Mouse (Mus musculus): ENCODE measurements around the gene Scnn1a. TPM values are rescaled to one million over a fixed set of nuclear protein-coding genes. Genes with fewer than 3 reads are reported as not detected.

Gene Scnn1a
- polyA plus RNA-seq, 1 experiment from 2014 or later, result 16.9 TPM

- no peaks in the 10 kb centered on the region for H3K27me3 ChIP-seq (replicated peaks; ENCODE audit: control insufficient read depth, insufficient read depth, low read length)
- H3K4me3 ChIP-seq (ENCODE audit: low read depth, low read length), result no peak overlapping the region
- no peak overlapping the region for H3K4me2 ChIP-seq (replicated peaks; ENCODE audit: low read depth)
- H3K9me3 ChIP-seq (ENCODE audit: control insufficient read depth), result no peaks in the 10 kb centered on the region
- H3K27ac ChIP-seq (ENCODE audit: low read depth, low read length), result no peak overlapping the region
- no peaks in the 10 kb centered on the region for H3K4me1 ChIP-seq (replicated peaks; ENCODE audit: control insufficient read depth, insufficient read depth, low read length)
- TF ChIP-seq CTCF (IDR thresholded peaks at IDR 0.05; ENCODE audit: low read depth), result no peak
- no peak for ATAC-seq
- 68% methylated on average over 14 of the region's 14 CpGs for WGBS
- H3K36me3 ChIP-seq (ENCODE audit: control insufficient read depth, insufficient read depth), result no peaks in the 10 kb centered on the region
- no peak overlapping the region for H3K9ac ChIP-seq (ENCODE audit: low read depth, low read length)
These were observed 12.8 kb downstream of the Scnn1a start for GRCm38 (mm10) chr6:125333112-125333899.

GRCm38 (mm10) chr6:125334356-125334755, 13.9 kb downstream of the Scnn1a start:
- H3K9me3 ChIP-seq (ENCODE audit: control insufficient read depth), result no peaks in the 10 kb centered on the region
- 80% methylated on average over 2 of the region's 2 CpGs for WGBS
- H3K27ac ChIP-seq (ENCODE audit: low read depth, low read length), result no peak overlapping the region
- no peaks in the 10 kb centered on the region for H3K4me1 ChIP-seq (replicated peaks; ENCODE audit: control insufficient read depth, insufficient read depth, low read length)
- no peaks in the 10 kb centered on the region for H3K27me3 ChIP-seq (replicated peaks; ENCODE audit: control insufficient read depth, insufficient read depth, low read length)
- no peak overlapping the region for H3K9ac ChIP-seq (ENCODE audit: low read depth, low read length)
- H3K36me3 ChIP-seq (ENCODE audit: control insufficient read depth, insufficient read depth), result no peaks in the 10 kb centered on the region
- H3K4me2 ChIP-seq (replicated peaks; ENCODE audit: low read depth), result no peak overlapping the region
- TF ChIP-seq CTCF (IDR thresholded peaks at IDR 0.05; ENCODE audit: low read depth), result no peak
- H3K4me3 ChIP-seq (ENCODE audit: low read depth, low read length), result no peak overlapping the region
- ATAC-seq, result no peak

- 63% methylated on average over 9 of the region's 9 CpGs for WGBS
- no peaks in the 10 kb centered on the region for H3K27me3 ChIP-seq (replicated peaks; ENCODE audit: control insufficient read depth, insufficient read depth, low read length)
These were observed 18.6 kb downstream of the Scnn1a start for GRCm38 (mm10) chr6:125338791-125339660.

GRCm38 (mm10) chr6:125340244-125340643, 19.8 kb downstream of the Scnn1a start:
- Histone ChIP-seq H3K36me3 (ENCODE audit: control insufficient read depth, insufficient read depth) (no peaks in the 10 kb centered on the region), H3K9me3 (ENCODE audit: control insufficient read depth) (no peaks in the 10 kb centered on the region), H3K27me3 (replicated peaks; ENCODE audit: control insufficient read depth, insufficient read depth, low read length) (no peaks in the 10 kb centered on the region), H3K4me1 (replicated peaks; ENCODE audit: control insufficient read depth, insufficient read depth, low read length) (peaks cover 22% of the 10 kb centered on the region), H3K9ac (ENCODE audit: low read depth, low read length) (no peak overlapping the region), H3K4me3 (ENCODE audit: low read depth, low read length) (no peak overlapping the region), H3K4me2 (replicated peaks; ENCODE audit: low read depth) (no peak overlapping the region), H3K27ac (ENCODE audit: low read depth, low read length) (no peak overlapping the region; the same call in 1 of the 2 replicates)
- TF ChIP-seq CTCF (IDR thresholded peaks at IDR 0.05; ENCODE audit: low read depth), result no peak
- 40% methylated on average over 5 of the region's 5 CpGs for WGBS
- no peak for ATAC-seq

More at GRCm38 (mm10) chr6:125338791-125339660, 18.6 kb downstream of the Scnn1a start:
- Histone ChIP-seq H3K4me3 (ENCODE audit: low read depth, low read length) (no peak overlapping the region), H3K4me2 (replicated peaks; ENCODE audit: low read depth) (no peak overlapping the region), H3K4me1 (replicated peaks; ENCODE audit: control insufficient read depth, insufficient read depth, low read length) (peaks cover 12% of the 10 kb centered on the region; the same call in 1 of the 2 replicates), H3K27ac (ENCODE audit: low read depth, low read length) (no peak overlapping the region), H3K9ac (ENCODE audit: low read depth, low read length) (no peak overlapping the region), H3K36me3 (ENCODE audit: control insufficient read depth, insufficient read depth) (no peaks in the 10 kb centered on the region), H3K9me3 (ENCODE audit: control insufficient read depth) (no peaks in the 10 kb centered on the region)
- no peak for ATAC-seq
- no peak for TF ChIP-seq CTCF (IDR thresholded peaks at IDR 0.05; ENCODE audit: low read depth)

GRCm38 (mm10) chr6:125342198-125342597, 21.7 kb downstream of the Scnn1a start:
- H3K9me3 ChIP-seq (ENCODE audit: control insufficient read depth), result no peaks in the 10 kb centered on the region
- H3K4me3 ChIP-seq (ENCODE audit: low read depth, low read length), result no peak overlapping the region
- no peak for TF ChIP-seq CTCF (IDR thresholded peaks at IDR 0.05; ENCODE audit: low read depth)
- ATAC-seq, result no peak
- H3K9ac ChIP-seq (ENCODE audit: low read depth, low read length), result no peak overlapping the region
- peak overlapping the region; percentile 64 for H3K27ac ChIP-seq (ENCODE audit: low read depth, low read length)
- no peaks in the 10 kb centered on the region for H3K27me3 ChIP-seq (replicated peaks; ENCODE audit: control insufficient read depth, insufficient read depth, low read length)
- H3K36me3 ChIP-seq (ENCODE audit: control insufficient read depth, insufficient read depth), result no peaks in the 10 kb centered on the region
- peaks cover 22% of the 10 kb centered on the region for H3K4me1 ChIP-seq (replicated peaks; ENCODE audit: control insufficient read depth, insufficient read depth, low read length)
- peak overlapping the region; percentile 47 for H3K4me2 ChIP-seq (replicated peaks; ENCODE audit: low read depth)
- WGBS, result 53% methylated on average over 3 of the region's 3 CpGs

GRCm38 (mm10) chr6:125344084-125344483, 23.6 kb downstream of the Scnn1a start:
- no peak overlapping the region for H3K4me3 ChIP-seq (ENCODE audit: low read depth, low read length)
- ATAC-seq, result no peak
- H3K9me3 ChIP-seq (ENCODE audit: control insufficient read depth), result no peaks in the 10 kb centered on the region
- whole genome bisulfite sequencing, result 23% methylated on average over 8 of the region's 8 CpGs
- no peak for TF ChIP-seq CTCF (IDR thresholded peaks at IDR 0.05; ENCODE audit: low read depth)
- peak overlapping the region; percentile 64 for H3K27ac ChIP-seq (ENCODE audit: low read depth, low read length)
- H3K36me3 ChIP-seq (ENCODE audit: control insufficient read depth, insufficient read depth), result no peaks in the 10 kb centered on the region
- H3K9ac ChIP-seq (ENCODE audit: low read depth, low read length), result no peak overlapping the region
- no peaks in the 10 kb centered on the region for H3K27me3 ChIP-seq (replicated peaks; ENCODE audit: control insufficient read depth, insufficient read depth, low read length)
- H3K4me1 ChIP-seq (replicated peaks; ENCODE audit: control insufficient read depth, insufficient read depth, low read length), result peaks cover 24% of the 10 kb centered on the region
- no peak overlapping the region for H3K4me2 ChIP-seq (replicated peaks; ENCODE audit: low read depth)
